Mouse (Mus musculus) MEL (cell line): ENCODE measurements around the gene Fosl2. TPM values are rescaled to one million over a fixed set of nuclear protein-coding genes. Genes with fewer than 3 reads are reported as not detected.

Experiments
- DNase-seq: peaks from one replicate; pipeline ENCODE4 v3.0.0; 2011; ENCODE audit warnings: low read depth, low spot score
- H3K27ac ChIP-seq: 2 replicates; pipeline ENCODE4 v1.5.1; 2012; ENCODE audit warnings: low read depth, mild to moderate bottlenecking, control low read depth, low read length, moderate library complexity; ENCODE audit not compliant: control insufficient read depth
- H3K27me3 ChIP-seq, 2 experiments: fragments of 150-350 bp in 1 of 2; sonication (generic) in 1 of 2; 2 replicates each; pipeline ENCODE4 v1.6.1; 2012; ENCODE audit warnings: low read length in 2 of 2, mild to moderate bottlenecking in 2 of 2, improper control_type of control experiment in 1 of 2, moderate library complexity in 1 of 2; ENCODE audit not compliant: insufficient read depth in 2 of 2, control insufficient read depth in 1 of 2
- H3K36me3 ChIP-seq, 2 experiments: 2 replicates each; pipeline ENCODE4 v1.6.1; 2012 to 2014; ENCODE audit warnings: low read length in 2 of 2, improper control_type of control experiment in 1 of 2, inconsistent platforms in 1 of 2, mild to moderate bottlenecking in 1 of 2; ENCODE audit not compliant: insufficient read depth in 2 of 2, control insufficient read depth in 1 of 2
- H3K4me1 ChIP-seq, 2 experiments: fragments of 150-350 bp in 1 of 2; sonication (generic) in 1 of 2; 2 replicates each; pipeline ENCODE4 v1.6.1; 2012; ENCODE audit warnings: low read length in 2 of 2, improper control_type of control experiment in 1 of 2, mild to moderate bottlenecking in 1 of 2; ENCODE audit not compliant: insufficient read depth in 2 of 2, control insufficient read depth in 1 of 2
- H3K4me3 ChIP-seq, 2 experiments: fragments of 150-350 bp in 1 of 2; sonication (generic) in 1 of 2; 2 replicates each; pipeline ENCODE4 v1.5.1; 2012; ENCODE audit warnings: low read depth in 2 of 2, low read length in 2 of 2, mild to moderate bottlenecking in 2 of 2, moderate library complexity in 2 of 2, control low read depth in 1 of 2, improper control_type of control experiment in 1 of 2; ENCODE audit not compliant: control insufficient read depth in 1 of 2, insufficient read depth in 1 of 2
- H3K79me2 ChIP-seq: 2 replicates; pipeline ENCODE4 v1.6.1; 2012; ENCODE audit warnings: mild to moderate bottlenecking, low read length, moderate library complexity; ENCODE audit not compliant: control insufficient read depth, poor library complexity, insufficient read depth
- H3K9ac ChIP-seq: 2 replicates; pipeline ENCODE4 v1.6.1; 2012; ENCODE audit warnings: low read depth, mild to moderate bottlenecking, control low read depth, low read length, moderate library complexity; ENCODE audit not compliant: control insufficient read depth, poor library complexity, severe bottlenecking
- H3K9me3 ChIP-seq: fragments of 150-350 bp; sonication (generic); replicated peaks from 2 replicates; pipeline ENCODE4 v1.6.1; 2012; ENCODE audit warnings: mild to moderate bottlenecking, low read length, improper control_type of control experiment, moderate library complexity; ENCODE audit not compliant: insufficient read depth
- CHD1 ChIP-seq: IDR thresholded peaks from 2 replicates; pipeline ENCODE4 v1.6.1; 2012; ENCODE audit warnings: low read depth, mild to moderate bottlenecking, inconsistent platforms, low read length, improper control_type of control experiment
- CHD2 ChIP-seq: IDR thresholded peaks from 2 replicates; pipeline ENCODE4 v1.6.1; 2011; ENCODE audit warnings: low read length, improper control_type of control experiment
- CTCF ChIP-seq, 3 experiments: IDR thresholded peaks in 2 of 3; conservative IDR thresholded peaks in 1 of 3; 2 replicates each; pipeline ENCODE4 v1.5.1; 2011 to 2012; ENCODE audit warnings: low read length in 3 of 3, low read depth in 2 of 3, mild to moderate bottlenecking in 2 of 3, improper control_type of control experiment in 1 of 3, inconsistent platforms in 1 of 3, mixed read lengths in 1 of 3, moderate library complexity in 1 of 3; ENCODE audit not compliant: control insufficient read depth in 1 of 3, insufficient read depth in 1 of 3, poor library complexity in 1 of 3, severe bottlenecking in 1 of 3
- EP300 ChIP-seq, 2 experiments: IDR thresholded peaks; 2 replicates each; pipeline ENCODE4 v1.6.1; 2011; ENCODE audit warnings: improper control_type of control experiment in 2 of 2, low read length in 2 of 2, low read depth in 1 of 2, mild to moderate bottlenecking in 1 of 2
- GABPA ChIP-seq: IDR thresholded peaks from 2 replicates; pipeline ENCODE4 v1.6.1; 2012; ENCODE audit warnings: low read depth, mild to moderate bottlenecking, inconsistent platforms, low read length, improper control_type of control experiment, moderate library complexity
- HCFC1 ChIP-seq: IDR thresholded peaks from 2 replicates; pipeline ENCODE4 v1.6.1; 2012; ENCODE audit warnings: low read depth, mild to moderate bottlenecking, inconsistent platforms, low read length, improper control_type of control experiment, moderate library complexity
- JUND ChIP-seq: IDR thresholded peaks from 2 replicates; pipeline ENCODE4 v1.6.1; 2011; ENCODE audit warnings: low read depth, mild to moderate bottlenecking, improper control_type of control experiment, low read length
- KAT2A ChIP-seq: conservative IDR thresholded peaks from 2 replicates; pipeline ENCODE4 v1.6.1; 2012; ENCODE audit warnings: low read depth, low read length, improper control_type of control experiment, inconsistent platforms
- MAFK ChIP-seq: IDR thresholded peaks from 2 replicates; pipeline ENCODE4 v1.6.1; 2011; ENCODE audit warnings: low read depth, mild to moderate bottlenecking, low read length, improper control_type of control experiment, borderline replicate concordance
- MAX ChIP-seq: IDR thresholded peaks from 2 replicates; pipeline ENCODE4 v1.6.1; 2011; ENCODE audit warnings: low read length, improper control_type of control experiment
- MAZ ChIP-seq: IDR thresholded peaks from 2 replicates; pipeline ENCODE4 v1.6.1; 2012; ENCODE audit warnings: low read depth, mild to moderate bottlenecking, inconsistent platforms, low read length, improper control_type of control experiment
- MXI1 ChIP-seq: IDR thresholded peaks from 2 replicates; pipeline ENCODE4 v1.6.1; 2011; ENCODE audit warnings: mild to moderate bottlenecking, low read depth, low read length, improper control_type of control experiment
- MYB ChIP-seq: IDR thresholded peaks from 2 replicates; pipeline ENCODE4 v1.6.1; 2011; ENCODE audit warnings: mild to moderate bottlenecking, low read depth, low read length, improper control_type of control experiment
- NELFE ChIP-seq: IDR thresholded peaks from 2 replicates; pipeline ENCODE4 v1.6.1; 2011; ENCODE audit warnings: low read depth, low read length, improper control_type of control experiment
- POLR2A ChIP-seq, 2 experiments: IDR thresholded peaks; 2 replicates each; pipeline ENCODE4 v1.6.1; 2011 to 2012; ENCODE audit warnings: low read length in 2 of 2, mild to moderate bottlenecking in 2 of 2, control low read depth in 1 of 2, improper control_type of control experiment in 1 of 2, low read depth in 1 of 2, moderate library complexity in 1 of 2; ENCODE audit not compliant: control insufficient read depth in 1 of 2, insufficient read depth in 1 of 2, poor library complexity in 1 of 2
- POLR2AphosphoS2 ChIP-seq: IDR thresholded peaks from 2 replicates; pipeline ENCODE4 v1.6.1; 2011; ENCODE audit warnings: low read length, improper control_type of control experiment
- POLR2AphosphoS5 ChIP-seq: IDR thresholded peaks from 2 replicates; pipeline ENCODE4 v1.6.1; 2012; ENCODE audit warnings: low read depth, borderline replicate concordance, mild to moderate bottlenecking, inconsistent platforms, low read length, moderate library complexity, mixed read lengths
- RAD21 ChIP-seq: IDR thresholded peaks from 2 replicates; pipeline ENCODE4 v1.6.1; 2011; ENCODE audit warnings: mild to moderate bottlenecking, low read depth, low read length, improper control_type of control experiment
- SIN3A ChIP-seq: IDR thresholded peaks from 2 replicates; pipeline ENCODE4 v1.6.1; 2012; ENCODE audit warnings: low read length, improper control_type of control experiment, inconsistent platforms
- SMC3 ChIP-seq: IDR thresholded peaks from 2 replicates; pipeline ENCODE4 v1.6.1; 2011; ENCODE audit warnings: low read depth, low read length, improper control_type of control experiment
- TAL1 ChIP-seq: IDR thresholded peaks from 2 replicates; pipeline ENCODE4 v1.6.1; 2012; ENCODE audit warnings: mild to moderate bottlenecking, inconsistent platforms, low read length, moderate library complexity, mixed read lengths
- TBP ChIP-seq: IDR thresholded peaks from 2 replicates; pipeline ENCODE4 v1.8.0; 2011; ENCODE audit warnings: low read depth, low read length, improper control_type of control experiment
- TCF12 ChIP-seq: IDR thresholded peaks from 2 replicates; pipeline ENCODE4 v1.6.1; 2014; ENCODE audit warnings: low read depth, mild to moderate bottlenecking, inconsistent platforms, low read length, improper control_type of control experiment, moderate library complexity
- USF2 ChIP-seq, 2 experiments: IDR thresholded peaks; 2 replicates each; pipeline ENCODE4 v1.6.1; 2011 to 2012; ENCODE audit warnings: improper control_type of control experiment in 2 of 2, low read length in 2 of 2, borderline replicate concordance in 1 of 2, inconsistent platforms in 1 of 2, low read depth in 1 of 2, mild to moderate bottlenecking in 1 of 2; ENCODE audit not compliant: insufficient read depth in 1 of 2
- ZC3H11A ChIP-seq: IDR thresholded peaks from 2 replicates; pipeline ENCODE4 v1.6.1; 2012; ENCODE audit warnings: low read depth, mild to moderate bottlenecking, inconsistent platforms, low read length, improper control_type of control experiment
- ZMIZ1 ChIP-seq: IDR thresholded peaks from 2 replicates; pipeline ENCODE4 v1.6.1; 2012; ENCODE audit warnings: low read depth, mild to moderate bottlenecking, inconsistent platforms, low read length, improper control_type of control experiment, moderate library complexity
- polyA plus RNA-seq, 2 experiments: library from polyadenylated mRNA; stranded (reverse) in 1 of 2; unstranded in 1 of 2; fragments of >175 nt in 1 of 2; fragments of >200 nt in 1 of 2; gene quantifications; 2 replicates each; pipeline versions ENCODE4 v1.2.1 to v1.2.4; 2012; ENCODE audit warnings: low replicate concordance in 2 of 2, low read depth in 1 of 2; ENCODE audit not compliant: insufficient read length in 2 of 2, insufficient read depth in 1 of 2, missing spikeins in 1 of 2
- total RNA-seq: library from RNA; depleted of rRNA; stranded (reverse); fragments of 300-350 nt; gene quantifications from 2 replicates; pipeline ENCODE4 v1.2.3, GENCODE M21; 2012

Gene Fosl2
- total and polyA plus RNA-seq, 3 experiments, result 3.3 to 22.1 (median 12.0) TPM

DNA sequence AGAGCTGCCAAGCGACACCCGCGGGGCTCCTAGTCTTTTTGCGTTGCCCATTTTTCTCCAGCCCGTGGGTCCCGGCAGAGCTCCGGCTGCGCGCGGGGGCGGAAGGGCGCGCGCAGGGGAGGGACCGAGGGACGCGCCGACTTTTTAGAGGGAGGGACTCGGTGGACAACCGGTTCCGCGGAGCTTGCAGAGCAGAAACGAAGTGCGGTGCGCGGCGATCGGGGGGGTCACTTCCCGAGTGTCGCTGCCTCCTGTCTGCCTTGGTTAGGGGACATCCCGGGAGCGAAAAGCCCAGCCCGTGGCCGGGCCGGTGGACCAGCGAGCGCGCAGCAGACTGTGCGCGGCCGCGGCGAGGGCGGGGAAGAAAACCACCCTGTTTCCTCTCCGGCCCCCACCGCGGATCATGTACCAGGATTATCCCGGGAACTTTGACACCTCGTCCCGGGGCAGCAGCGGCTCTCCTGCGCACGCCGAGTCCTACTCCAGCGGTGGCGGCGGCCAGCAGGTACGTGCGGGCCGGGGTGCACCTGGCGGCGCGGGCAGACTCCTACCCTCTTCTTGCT is 781 bp downstream of the Fosl2 start (continued):
- no peak for TF ChIP-seq MYB
- no peak for TF ChIP-seq KAT2A
- TF ChIP-seq TAL1, result no peak

DNA sequence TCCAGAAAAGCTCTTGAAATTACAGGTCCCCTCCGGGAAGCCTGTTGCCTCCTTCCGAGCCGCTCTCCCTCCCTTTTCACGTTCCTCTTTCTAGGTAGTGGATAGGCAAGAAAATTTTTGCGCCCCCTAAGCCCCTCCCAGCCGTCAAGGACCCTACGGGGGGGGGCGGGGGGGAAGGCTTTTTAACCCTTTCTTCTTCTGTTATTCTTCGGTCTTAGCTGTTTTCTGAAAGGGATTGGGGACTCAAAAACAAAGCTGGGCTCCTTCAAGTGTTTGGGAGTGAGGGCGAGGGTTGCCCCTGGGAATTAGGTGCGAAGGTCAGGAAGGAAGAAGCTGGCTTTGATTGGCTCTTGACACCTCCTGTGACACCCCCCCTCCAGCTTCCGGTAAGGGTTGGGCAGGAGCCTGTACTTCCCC is 1.5 kb downstream of the Fosl2 start:
- Histone ChIP-seq H3K79me2 (peaks cover 17% of the 10 kb centered on the region), H3K4me1 (peaks cover 0 to 18% of the 10 kb centered on the region in 2 experiments; a peak in 2 of 4 replicates), H3K9me3 (no peaks in the 10 kb centered on the region), H3K4me3 (peak overlapping the region; percentile 70 to 82)
- TF ChIP-seq ZC3H11A, result no peak
- 0 out of 2 replicates have a peak, but pooled peaks have one; percentile 34 for TF ChIP-seq ZMIZ1
- 0 out of 2 replicates have a peak, but pooled peaks have one; percentile 15 for TF ChIP-seq TCF12
- TF ChIP-seq POLR2AphosphoS2, result no peak
- TF ChIP-seq EP300 (IDR thresholded peaks at IDR 0.05; ENCODE audit: low read depth in 1 of 2, low read length in 2 of 2), result 0 out of 4 replicates have a peak, but pooled peaks of 1 of the 2 experiments have one; percentile 7
- TF ChIP-seq MAFK, result no peak
- peak in 1 of 2 experiments; percentile 44; a peak in 2 of 4 replicates for TF ChIP-seq POLR2A (IDR thresholded peaks at IDR 0.05; ENCODE audit: control insufficient read depth in 1 of 2, insufficient read depth in 1 of 2, low read depth in 1 of 2, low read length in 2 of 2, poor library complexity in 1 of 2)
- TF ChIP-seq SMC3, result peak; percentile 24; the same call in 1 of the 2 replicates
- peak; percentile 18; the same call in 1 of the 2 replicates for TF ChIP-seq NELFE
- peak; percentile 24; the same call in 1 of the 2 replicates for TF ChIP-seq SIN3A
- peak; percentile 56 for TF ChIP-seq HCFC1
- TF ChIP-seq TBP, result 0 out of 2 replicates have a peak, but pooled peaks have one; percentile 42
- TF ChIP-seq MAZ, result peak; percentile 65
- TF ChIP-seq, all 39 proteins: peak for 10
- DNase-seq, result peak; percentile 87
- H3K36me3 ChIP-seq, result peaks cover 0 to 23% of the 10 kb centered on the region in 2 experiments; a peak in 2 of 4 replicates
- 0 out of 4 replicates have a peak, but pooled peaks cover 0 to 1% of the 10 kb centered on the region in 2 experiments for H3K27me3 ChIP-seq
- H3K9ac ChIP-seq, result peak overlapping the region; percentile 93
- H3K27ac ChIP-seq, result peak overlapping the region; percentile 95

DNA sequence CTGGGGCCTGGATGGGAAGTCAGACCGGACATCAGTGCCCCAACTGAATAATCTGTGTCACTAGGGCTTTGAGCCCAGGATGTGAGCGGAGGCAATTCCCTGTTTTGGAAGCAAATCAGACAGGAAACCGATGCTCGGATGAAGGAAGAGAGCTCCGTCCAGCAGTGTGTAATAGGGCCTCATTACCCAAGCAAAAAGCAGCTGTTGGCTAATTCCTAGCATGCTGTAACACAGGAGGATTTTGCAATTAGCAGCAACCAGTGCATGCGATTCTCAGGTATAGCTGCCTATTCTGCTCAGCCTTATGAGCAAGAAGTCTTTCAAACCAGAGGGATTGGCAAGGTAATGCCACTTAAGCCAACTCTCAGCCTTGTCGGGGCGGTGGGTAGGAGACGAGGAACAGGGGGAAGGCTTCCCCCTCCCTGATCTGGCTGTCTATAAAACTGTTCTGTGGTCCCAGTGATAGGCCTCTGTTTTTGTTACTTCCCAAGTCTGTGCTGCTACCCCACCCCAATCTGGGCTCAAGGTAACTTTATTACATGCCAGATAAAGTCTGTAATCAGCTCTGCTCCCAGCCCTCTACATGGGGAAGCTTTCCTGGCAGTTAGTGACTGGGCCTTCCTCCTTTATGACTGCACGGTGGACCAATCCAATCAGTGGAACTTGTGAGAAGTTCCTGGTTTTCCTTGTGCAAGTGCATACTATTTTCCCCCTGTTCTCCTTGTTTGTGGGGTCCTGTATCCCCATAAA is 3.0 kb downstream of the Fosl2 start:
- Histone ChIP-seq H3K27me3 (no peaks in the 10 kb centered on the region), H3K79me2 (peaks cover 17% of the 10 kb centered on the region), H3K4me3 (peak overlapping the region in 1 of 2 experiments; percentile 8; a peak in 1 of 4 replicates), H3K36me3 (peaks cover 0 to 23% of the 10 kb centered on the region in 2 experiments; a peak in 2 of 4 replicates), H3K9me3 (no peaks in the 10 kb centered on the region), H3K9ac (peak overlapping the region; percentile 13), H3K4me1 (peaks cover 0 to 18% of the 10 kb centered on the region in 2 experiments; a peak in 2 of 4 replicates), H3K27ac (0 out of 2 replicates have a peak overlapping the region, but pooled peaks have one; percentile 10)
- peak; percentile 68 for DNase-seq
- TF ChIP-seq TAL1 (no peak; the same call in 1 of the 2 replicates), USF2 (IDR thresholded peaks at IDR 0.05; ENCODE audit: borderline replicate concordance in 1 of 2, insufficient read depth in 1 of 2, low read depth in 1 of 2, low read length in 2 of 2) (no peak), POLR2A (IDR thresholded peaks at IDR 0.05; ENCODE audit: control insufficient read depth in 1 of 2, insufficient read depth in 1 of 2, low read depth in 1 of 2, low read length in 2 of 2, poor library complexity in 1 of 2) (no peak), POLR2AphosphoS2 (no peak), CTCF (IDR thresholded peaks at IDR 0.05 in 2 of 3, conservative IDR thresholded peaks at IDR 0.05 in 1 of 3; ENCODE audit: control insufficient read depth in 1 of 3, insufficient read depth in 1 of 3, low read depth in 2 of 3, low read length in 3 of 3, poor library complexity in 1 of 3, severe bottlenecking in 1 of 3) (no peak), TBP (peak; percentile 90), CHD2 (no peak), HCFC1 (no peak), MXI1 (peak; percentile 46; the same call in 1 of the 2 replicates), MAX (no peak), MAFK (no peak), RAD21 (no peak), POLR2AphosphoS5 (no peak), JUND (no peak), CHD1 (no peak), GABPA (no peak), SIN3A (no peak), TCF12 (0 out of 2 replicates have a peak, but pooled peaks have one; percentile 41)
